Mouse (Mus musculus) G1E (cell line): ENCODE data around the gene Pxmp4. TPM values are rescaled to one million over a fixed set of nuclear protein-coding genes. Genes with fewer than 3 reads are reported as not detected.

Experiments used
- ATAC-seq: 2 replicates; pipeline ENCODE4 v1.8.0; 2016; ENCODE audit warnings: mild to moderate bottlenecking; ENCODE audit not compliant: insufficient number of reproducible peaks, poor library complexity, low FRiP score, severe bottlenecking; ENCODE audit errors: extremely low read depth
- DNase-seq: peaks from one replicate; pipeline ENCODE4 v3.0.0; 2012; ENCODE audit warnings: low spot score
- H3K27me3 ChIP-seq: 2 replicates; pipeline ENCODE4 v1.6.1; 2012; ENCODE audit warnings: mild to moderate bottlenecking, low read length, inconsistent platforms; ENCODE audit not compliant: insufficient read depth
- H3K36me3 ChIP-seq: replicated peaks from 2 replicates; pipeline ENCODE3; 2012; ENCODE audit warnings: mild to moderate bottlenecking, inconsistent platforms
- H3K4me1 ChIP-seq: 2 replicates; pipeline ENCODE4 v1.6.1; 2012; ENCODE audit warnings: low read depth, low read length, inconsistent platforms, mixed read lengths; ENCODE audit not compliant: insufficient read depth
- H3K4me3 ChIP-seq: 2 replicates; pipeline ENCODE4 v1.5.1; 2012; ENCODE audit warnings: low read depth, mild to moderate bottlenecking, inconsistent platforms, low read length, moderate library complexity, mixed read lengths
- H3K9me3 ChIP-seq: replicated peaks from 2 replicates; pipeline ENCODE4 v1.6.1; 2012; ENCODE audit warnings: inconsistent platforms
- CTCF ChIP-seq: IDR thresholded peaks from 2 replicates; pipeline ENCODE4 v1.5.1; 2012; ENCODE audit warnings: low read depth, low read length, inconsistent platforms, mixed read lengths
- GATA1 ChIP-seq: IDR thresholded peaks from 2 replicates; pipeline ENCODE4 v1.6.1; 2012; ENCODE audit warnings: borderline replicate concordance, low read length, inconsistent platforms, mixed read lengths
- GATA2 ChIP-seq: IDR thresholded peaks from 2 replicates; pipeline ENCODE4 v1.6.1; 2012; ENCODE audit warnings: low read depth, low read length, inconsistent platforms, borderline replicate concordance
- POLR2AphosphoS5 ChIP-seq: IDR thresholded peaks from 2 replicates; pipeline ENCODE4 v1.6.1; 2012; ENCODE audit warnings: low read depth, low read length, inconsistent platforms; ENCODE audit not compliant: insufficient replicate concordance
- TAL1 ChIP-seq: conservative IDR thresholded peaks from 2 replicates; pipeline ENCODE4 v1.6.1; 2012; ENCODE audit warnings: low read depth, low read length, inconsistent platforms, mixed read lengths
- polyA plus RNA-seq: library from polyadenylated mRNA; stranded (reverse); fragments of >175 nt; gene quantifications from 2 replicates; pipeline ENCODE4 v1.2.3, GENCODE M21; 2012
- total RNA-seq, 2 experiments: library from RNA; stranded (forward) in 1 of 2; stranded (reverse) in 1 of 2; fragments of 200-1000 nt in 1 of 2; fragments of >200 nt in 1 of 2; fragmentation: Nextera tagmentation in 1 of 2; gene quantifications; 2 replicates each; pipeline ENCODE4 v1.2.3; 2014 to 2017

The Pxmp4 gene
- total and polyA plus RNA-seq, 3 experiments = 5.4 to 35.7 (median 20.7) TPM

DNA sequence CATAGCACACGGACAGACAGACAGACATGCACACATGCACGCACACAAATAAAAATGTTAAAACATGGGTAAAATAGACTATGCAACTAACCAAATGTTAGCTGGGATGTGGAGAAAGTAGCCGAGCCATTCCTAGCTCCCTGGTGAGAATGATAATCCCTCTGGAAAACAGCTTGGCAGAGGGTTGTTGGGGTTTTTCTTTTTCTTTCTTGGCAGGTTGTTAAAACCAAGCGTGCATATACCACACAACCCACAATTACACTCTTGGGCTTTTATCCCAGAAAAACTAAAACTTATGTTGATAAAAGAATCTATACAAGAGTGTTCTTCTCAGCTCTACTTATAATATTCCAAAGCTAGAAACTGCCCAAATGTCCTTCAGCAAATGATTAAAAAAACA is 14.5 kb downstream of the Pxmp4 start:
- no peaks in the 10 kb centered on the region for H3K27me3 ChIP-seq
- ATAC-seq = no peak
- H3K4me1 ChIP-seq = peaks cover 15% of the 10 kb centered on the region
- TF ChIP-seq GATA1 (no peak), CTCF (no peak), TAL1 (no peak), POLR2AphosphoS5 (no peak), GATA2 (no peak)
- H3K36me3 ChIP-seq = peaks cover 56% of the 10 kb centered on the region
- no peaks in the 10 kb centered on the region for H3K9me3 ChIP-seq
- H3K4me3 ChIP-seq = no peak overlapping the region
- DNase-seq = no peak

DNA sequence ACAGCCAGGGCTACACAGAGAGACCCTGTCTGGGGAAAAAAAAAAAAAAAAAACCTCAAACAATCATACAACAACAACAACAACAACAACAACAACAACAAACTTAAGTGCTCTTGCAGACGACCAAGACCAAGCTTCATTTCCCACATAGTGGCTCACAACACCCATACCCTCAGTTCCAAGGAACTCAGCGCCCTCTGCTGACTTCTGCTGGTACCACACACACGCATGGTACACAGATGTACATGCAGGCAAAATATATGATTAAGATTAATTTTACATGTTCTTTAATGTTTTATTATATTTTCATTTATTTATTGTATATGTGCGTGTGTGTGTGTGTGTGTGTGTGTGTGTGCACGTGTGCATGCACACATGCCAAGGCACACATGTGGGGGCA is 17.1 kb downstream of the Pxmp4 start:
- DNase-seq = no peak
- no peaks in the 10 kb centered on the region for H3K27me3 ChIP-seq
- no peak for ATAC-seq

DNA sequence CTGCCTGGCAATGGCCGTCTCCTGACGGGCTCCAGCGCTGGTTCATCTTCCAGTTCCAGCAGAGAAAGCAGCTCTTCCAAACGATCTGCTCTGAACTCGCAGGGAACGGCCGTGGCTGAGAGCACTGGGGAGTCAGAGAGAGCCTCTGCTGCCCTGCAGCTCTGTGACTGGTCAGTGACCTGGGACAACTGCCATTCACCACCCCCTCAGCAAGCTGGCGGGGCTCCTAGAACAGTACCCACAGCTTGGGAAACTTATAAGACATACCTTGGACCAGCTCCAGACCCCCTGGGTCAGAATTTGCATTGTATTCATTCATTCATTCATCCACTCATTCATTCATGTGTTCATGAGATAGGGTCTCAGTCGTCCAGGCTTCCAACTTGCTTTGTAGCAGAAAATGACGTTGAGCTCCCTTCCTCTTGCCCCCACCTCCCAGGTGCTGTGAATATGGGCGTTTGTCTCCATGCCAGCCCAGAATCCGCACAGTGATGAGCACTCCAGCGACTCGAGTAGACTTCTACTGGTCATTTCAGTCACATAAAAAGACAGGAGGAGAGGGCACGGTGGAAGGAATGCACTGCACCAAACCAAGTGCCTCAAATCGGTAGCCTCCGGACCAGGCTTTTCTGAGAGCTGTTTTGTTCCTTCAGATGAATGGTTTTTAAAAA is 18.4 kb downstream of the Pxmp4 start:
- no peaks in the 10 kb centered on the region; the same call in 1 of the 2 replicates for H3K27me3 ChIP-seq
- peaks cover 38% of the 10 kb centered on the region for H3K4me1 ChIP-seq
- DNase-seq = no peak
- peaks cover 28% of the 10 kb centered on the region for H3K36me3 ChIP-seq
- H3K9me3 ChIP-seq = no peaks in the 10 kb centered on the region
- ATAC-seq = no peak
- no peak overlapping the region for H3K4me3 ChIP-seq
- no peak for TF ChIP-seq GATA2
- no peak for TF ChIP-seq GATA1
- TF ChIP-seq TAL1 = no peak
- TF ChIP-seq POLR2AphosphoS5 = no peak
- no peak for TF ChIP-seq CTCF

More for the DNA sequence above, 17.1 kb downstream of the Pxmp4 start:
- Histone ChIP-seq H3K4me1 (peaks cover 36% of the 10 kb centered on the region), H3K9me3 (no peaks in the 10 kb centered on the region), H3K36me3 (peaks cover 32% of the 10 kb centered on the region), H3K4me3 (no peak overlapping the region)
- no peak for TF ChIP-seq GATA2
- TF ChIP-seq CTCF = peak; percentile 54

DNA sequence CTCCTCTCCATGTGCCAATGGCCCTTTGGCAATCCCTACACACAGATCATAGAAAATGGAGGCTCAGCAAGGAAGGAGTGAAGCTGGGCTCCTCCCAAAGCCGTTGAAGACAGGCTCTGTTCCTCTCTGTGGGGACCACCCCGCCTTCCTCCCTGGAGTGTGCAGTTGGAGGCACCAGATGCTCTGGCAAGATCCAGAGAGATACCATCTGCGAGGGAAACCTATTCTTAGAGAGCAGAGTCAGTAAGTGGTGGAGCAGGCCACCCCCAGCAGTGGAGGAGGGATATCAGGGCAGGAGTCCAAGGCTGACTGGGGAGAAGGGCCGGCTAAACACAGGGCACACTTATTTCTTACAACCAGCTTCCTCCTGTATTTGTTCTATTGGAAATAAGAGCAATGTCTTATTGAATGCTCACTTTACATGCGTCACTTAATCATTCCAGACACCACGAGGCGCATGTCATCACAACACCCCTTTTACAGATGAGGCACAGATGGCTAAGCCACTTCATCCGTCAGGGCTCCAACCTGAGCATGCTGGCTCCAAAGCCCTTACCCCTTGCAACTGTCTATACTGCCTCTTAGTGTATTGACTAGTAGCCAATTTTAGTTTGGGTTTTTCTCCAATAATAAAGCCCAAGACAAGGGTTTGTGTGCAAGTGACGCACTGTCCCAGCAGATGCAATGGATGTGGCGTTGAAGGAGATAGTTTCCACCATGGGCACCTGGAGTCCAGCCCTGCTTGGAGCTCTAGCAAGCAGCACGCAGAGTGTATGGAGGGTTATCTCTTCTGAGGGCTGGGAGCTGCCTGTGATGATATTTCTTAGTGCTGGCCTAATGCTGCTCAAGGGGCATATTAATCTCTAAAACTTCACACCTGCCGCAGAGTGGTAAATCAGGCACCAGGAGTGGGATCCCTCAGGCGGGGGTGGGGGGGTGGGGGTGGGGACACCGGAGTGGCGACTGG is 19.3 kb downstream of the Pxmp4 start:
- Histone ChIP-seq H3K4me1 (peaks cover 40% of the 10 kb centered on the region), H3K27me3 (no peaks in the 10 kb centered on the region; the same call in 1 of the 2 replicates), H3K4me3 (no peak overlapping the region; the same call in 1 of the 2 replicates), H3K36me3 (peaks cover 24% of the 10 kb centered on the region), H3K9me3 (no peaks in the 10 kb centered on the region)
- DNase-seq (peak; percentile 60), ATAC-seq (peak; percentile 86)
- no peak for TF ChIP-seq GATA2
- peak; percentile 34; the same call in 1 of the 2 replicates for TF ChIP-seq TAL1
- TF ChIP-seq GATA1 = no peak

DNA sequence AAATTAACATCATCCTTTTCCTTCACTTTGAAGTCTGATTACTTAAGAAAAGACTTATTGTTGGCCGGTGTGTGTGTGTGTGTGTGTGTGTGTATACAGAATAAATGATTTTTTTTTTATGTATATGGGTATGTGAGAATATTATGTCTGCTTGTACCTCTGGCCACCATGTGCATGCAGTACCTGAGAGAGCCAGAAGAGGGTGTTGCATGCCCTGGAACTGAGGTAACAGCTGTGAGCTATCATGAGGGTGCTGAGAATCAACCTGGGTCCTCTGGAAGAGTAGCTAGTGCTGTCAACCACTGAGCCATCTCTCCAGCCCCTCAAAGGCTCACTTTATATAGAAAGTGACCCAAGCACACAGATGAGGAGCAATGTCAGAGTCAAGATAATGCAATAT is 22.1 kb downstream of the Pxmp4 start:
- DNase-seq = no peak
- Histone ChIP-seq H3K36me3 (peaks cover 4% of the 10 kb centered on the region), H3K4me3 (no peak overlapping the region), H3K4me1 (peaks cover 40% of the 10 kb centered on the region), H3K27me3 (no peaks in the 10 kb centered on the region; the same call in 1 of the 2 replicates), H3K9me3 (no peaks in the 10 kb centered on the region)
- TF ChIP-seq GATA2 (no peak), GATA1 (no peak), CTCF (no peak), POLR2AphosphoS5 (no peak), TAL1 (no peak)
- no peak for ATAC-seq

DNA sequence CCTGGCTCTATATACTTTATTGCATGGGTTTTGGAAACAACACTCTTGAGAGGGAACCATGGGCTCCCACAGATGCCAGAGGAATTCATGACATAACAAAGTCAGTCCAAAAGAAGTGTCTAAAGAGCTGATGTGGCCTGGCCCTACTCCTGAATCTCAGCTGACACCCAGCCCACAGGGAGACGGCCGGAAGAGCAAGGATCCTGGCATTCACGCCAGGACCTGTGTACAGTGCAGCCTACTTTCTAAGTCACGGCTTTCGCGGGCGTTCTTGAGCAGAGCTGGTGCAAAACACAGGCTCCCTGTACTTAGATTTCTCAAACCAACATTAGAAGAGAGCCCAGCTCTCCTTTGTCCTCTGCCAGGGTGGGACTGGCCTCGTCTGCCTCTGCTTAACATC is 22.9 kb downstream of the Pxmp4 start:
- no peak for TF ChIP-seq GATA1
- TF ChIP-seq TAL1 = no peak
- no peak for TF ChIP-seq POLR2AphosphoS5
- no peak for TF ChIP-seq CTCF
- TF ChIP-seq GATA2 = no peak
- no peak for DNase-seq
- Histone ChIP-seq H3K36me3 (no peaks in the 10 kb centered on the region), H3K9me3 (no peaks in the 10 kb centered on the region), H3K27me3 (no peaks in the 10 kb centered on the region; the same call in 1 of the 2 replicates), H3K4me1 (peaks cover 40% of the 10 kb centered on the region), H3K4me3 (no peak overlapping the region)
- ATAC-seq = no peak
